10 mouse cellular contexts compared by ENCODE assay signal in the genomic region with DNA sequence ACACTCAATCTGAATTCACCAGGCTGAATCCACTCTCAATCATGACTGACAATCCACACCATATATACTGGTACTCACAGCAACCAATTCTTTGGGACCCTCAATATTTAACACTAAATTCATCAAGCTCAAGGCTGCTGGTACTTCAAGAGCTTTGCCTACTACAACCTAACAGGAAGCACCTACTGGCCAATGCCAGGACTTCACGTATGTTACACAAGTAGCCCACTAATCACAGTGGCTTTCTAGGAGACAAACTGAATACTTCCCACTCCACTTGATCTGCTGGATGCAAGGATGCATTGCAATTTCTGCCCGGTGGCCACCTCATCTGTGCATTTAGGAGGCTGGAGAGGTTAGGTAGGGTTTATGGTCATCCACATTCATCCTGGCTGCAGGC. TPM values are rescaled to one million over a fixed set of nuclear protein-coding genes. Genes with fewer than 3 reads are reported as not detected.
DNase-seq lines count a peak whose midpoint lies in the region; ATAC-seq and TF ChIP-seq lines count a peak whose summit lies in the region.
"Had no signal": no experiment of that assay in that cellular context is flagged by ENCODE, and none has a peak within 500 bp of the region (broad histone marks: within the 10 kb centered on the region; RNA-seq: fewer than 3 reads in every experiment).

No protein-coding gene starts in this region.

- peak overlapping the region; percentile 77; the same call in 1 of the 2 replicates for H3K4me3 ChIP-seq in forebrain, embryonic 10.5 days
- no peak overlapping the region for H3K4me3 ChIP-seq in forebrain, postnatal 0 days (ENCODE audit: low read depth, low read length)
- H3K4me3 ChIP-seq in neural tube, embryonic 11.5 days (ENCODE audit: low read depth, low read length) = no peak overlapping the region
- peak overlapping the region; percentile 87; the same call in 1 of the 2 replicates for H3K4me3 ChIP-seq in limb, embryonic 10.5 days
- H3K4me3 ChIP-seq in stomach, postnatal 0 days (ENCODE audit: low read depth, low read length) = no peak overlapping the region

- no peak for TF ChIP-seq CTCF in forebrain, postnatal 0 days (IDR thresholded peaks at IDR 0.05; ENCODE audit: low read depth)
- peak; percentile 14; the same call in 1 of the 2 replicates for TF ChIP-seq CTCF in stomach, postnatal 0 days (IDR thresholded peaks at IDR 0.05; ENCODE audit: low read depth)

- peaks cover 34% of the 10 kb centered on the region for H3K4me1 ChIP-seq in forebrain, embryonic 10.5 days
- peaks cover 23% of the 10 kb centered on the region for H3K4me1 ChIP-seq in forebrain, postnatal 0 days (ENCODE audit: insufficient read depth)
- H3K4me1 ChIP-seq in neural tube, embryonic 11.5 days (ENCODE audit: control insufficient read depth, insufficient read depth, low read length) = peaks cover 21% of the 10 kb centered on the region; the same call in 1 of the 2 replicates
- H3K4me1 ChIP-seq in limb, embryonic 10.5 days = peaks cover 27% of the 10 kb centered on the region
- H3K4me1 ChIP-seq in stomach, postnatal 0 days (replicated peaks; ENCODE audit: control insufficient read depth, insufficient read depth) = peaks cover 7% of the 10 kb centered on the region

- no peak for TF ChIP-seq EP300 in stomach, postnatal 0 days (optimal IDR thresholded peaks at IDR 0.05)

- H3K27ac ChIP-seq in forebrain, embryonic 10.5 days = no peak overlapping the region
- H3K27ac ChIP-seq in forebrain, postnatal 0 days (ENCODE audit: low read depth, low read length) = no peak overlapping the region
- no peak overlapping the region for H3K27ac ChIP-seq in neural tube, embryonic 11.5 days (ENCODE audit: low read depth, low read length)
- no peak overlapping the region for H3K27ac ChIP-seq in limb, embryonic 10.5 days
- H3K27ac ChIP-seq in stomach, postnatal 0 days (replicated peaks) = no peak overlapping the region

- 90% methylated on average over 2 of the region's 2 CpGs for WGBS in forebrain, embryonic 10.5 days
- WGBS in forebrain, postnatal 0 days = 75% methylated on average over 2 of the region's 2 CpGs
- WGBS in neural tube, embryonic 11.5 days = 84% methylated on average over 2 of the region's 2 CpGs
- WGBS in limb, embryonic 10.5 days = 83% methylated on average over 2 of the region's 2 CpGs
- WGBS in stomach, postnatal 0 days = 69% methylated on average over 2 of the region's 2 CpGs

- no peaks in the 10 kb centered on the region for H3K9me3 ChIP-seq in forebrain, embryonic 10.5 days
- no peaks in the 10 kb centered on the region for H3K9me3 ChIP-seq in forebrain, postnatal 0 days (ENCODE audit: low read length)
- no peaks in the 10 kb centered on the region for H3K9me3 ChIP-seq in neural tube, embryonic 11.5 days (ENCODE audit: control insufficient read depth, low read length)
- H3K9me3 ChIP-seq in limb, embryonic 10.5 days (replicated peaks) = no peaks in the 10 kb centered on the region
- H3K9me3 ChIP-seq in stomach, postnatal 0 days (ENCODE audit: control insufficient read depth, low read length) = no peaks in the 10 kb centered on the region

- DNase-seq in forebrain, embryonic 10.5 days (ENCODE audit: extremely low spot score, low spot score) = no peak
- DNase-seq in forebrain, postnatal 0 days = no peak
- no peak for DNase-seq in neural tube, embryonic 11.5 days (ENCODE audit: low spot score)
- no peak for DNase-seq in neural tube, embryonic 10.5 days (ENCODE audit: extremely low spot score, low spot score)
- DNase-seq in limb, embryonic 10.5 days (ENCODE audit: low spot score) = no peak
- no peak for DNase-seq in stomach, postnatal 0 days (ENCODE audit: low spot score)
- DNase-seq in layer of hippocampus, postnatal 25 days (ENCODE audit: extremely low spot score in 1 of 2, low spot score in 1 of 2) = no peak
- DNase-seq: adrenal gland, postnatal 36 days; thymus, adult 18-20 months had no signal

- H3K27me3 ChIP-seq in forebrain, embryonic 10.5 days (ENCODE audit: poor library complexity, severe bottlenecking) = no peaks in the 10 kb centered on the region
- H3K27me3 ChIP-seq in forebrain, postnatal 0 days (ENCODE audit: insufficient read depth, low read length) = no peaks in the 10 kb centered on the region
- H3K27me3 ChIP-seq in neural tube, embryonic 11.5 days (ENCODE audit: control insufficient read depth, insufficient read depth, low read length) = no peaks in the 10 kb centered on the region
- no peaks in the 10 kb centered on the region for H3K27me3 ChIP-seq in limb, embryonic 10.5 days (ENCODE audit: low read depth, poor library complexity, severe bottlenecking)
- no peaks in the 10 kb centered on the region for H3K27me3 ChIP-seq in stomach, postnatal 0 days (ENCODE audit: control insufficient read depth, insufficient read depth, low read length)

- H3K4me2 ChIP-seq in forebrain, postnatal 0 days (ENCODE audit: low read depth) = no peak overlapping the region
- H3K4me2 ChIP-seq in neural tube, embryonic 11.5 days (ENCODE audit: low read depth) = peak overlapping the region; percentile 14; the same call in 1 of the 2 replicates
- no peak overlapping the region for H3K4me2 ChIP-seq in stomach, postnatal 0 days (replicated peaks; ENCODE audit: low read depth)

- peaks cover 53% of the 10 kb centered on the region for H3K36me3 ChIP-seq in forebrain, embryonic 10.5 days (replicated peaks)
- H3K36me3 ChIP-seq in forebrain, postnatal 0 days (ENCODE audit: insufficient read depth) = peaks cover 20% of the 10 kb centered on the region
- peaks cover 7% of the 10 kb centered on the region for H3K36me3 ChIP-seq in neural tube, embryonic 11.5 days (ENCODE audit: control insufficient read depth, insufficient read depth, low read length)
- H3K36me3 ChIP-seq in limb, embryonic 10.5 days = peaks cover 55% of the 10 kb centered on the region
- peaks cover 9% of the 10 kb centered on the region for H3K36me3 ChIP-seq in stomach, postnatal 0 days (ENCODE audit: control insufficient read depth, insufficient read depth, low read length)

- no peak overlapping the region for H3K9ac ChIP-seq in forebrain, postnatal 0 days
- H3K9ac ChIP-seq in neural tube, embryonic 11.5 days (ENCODE audit: low read length) = no peak overlapping the region
- H3K9ac ChIP-seq in stomach, postnatal 0 days (ENCODE audit: low read length) = no peak overlapping the region

- no peak for ATAC-seq in forebrain, postnatal 0 days
- no peak for ATAC-seq in neural tube, embryonic 11.5 days (ENCODE audit: insufficient read depth, low FRiP score, low TSS enrichment)
- ATAC-seq in stomach, postnatal 0 days (ENCODE audit: low FRiP score, low TSS enrichment) = no peak
- no peak for ATAC-seq in erythroid progenitor cell, adult 5-6 weeks (replicated peaks; ENCODE audit: low FRiP score, poor library complexity, severe bottlenecking)

RNA-seq across cellular contexts. Expression of gene Pdia4, which starts 3.0 kb away (rescaled TPM):
- 275 and 311 TPM in 2 replicates for polyA plus RNA-seq in forebrain, embryonic 10.5 days (2016; fragmentation: Nextera tagmentation; extraction: Ambion mirVana)
- total RNA-seq in forebrain, postnatal 0 days (2014; rRNA removed) = 97.7 and 104 TPM in 2 replicates
- 70.5 and 83.7 TPM in 2 replicates for polyA plus RNA-seq in forebrain, postnatal 0 days (2015; fragmentation: Nextera tagmentation; extraction: Ambion mirVana)
- 273 and 304 TPM in 2 replicates for polyA plus RNA-seq in neural tube, embryonic 11.5 days (2014; fragmentation: Nextera tagmentation; extraction: Ambion mirVana)
- polyA plus RNA-seq in limb, embryonic 10.5 days (2016; fragmentation: Nextera tagmentation; extraction: Ambion mirVana) = 284 and 298 TPM in 2 replicates
- 169 and 180 TPM in 2 replicates for polyA plus RNA-seq in stomach, postnatal 0 days (2015; fragmentation: Nextera tagmentation; extraction: Ambion mirVana)
- 10 to 100 TPM; 53.5 to 67.5 TPM for total RNA-seq in layer of hippocampus, postnatal 25 days (2021)
- 16.9 and 31.9 TPM in 2 replicates for total RNA-seq in erythroid progenitor cell, adult 5-6 weeks (2015; ENCODE audit: low replicate concordance)
- total RNA-seq in erythroid progenitor cell, adult 5-6 weeks (2017; ENCODE audit: low replicate concordance) = 28.1 and 34.0 TPM in 2 replicates

RNA-seq across cellular contexts. Expression of gene Zfp786, which starts 20.5 kb away (rescaled TPM):
- polyA plus RNA-seq in forebrain, embryonic 10.5 days (2016; fragmentation: Nextera tagmentation; extraction: Ambion mirVana) = 6.9 and 7.8 TPM in 2 replicates
- total RNA-seq in forebrain, postnatal 0 days (2014; rRNA removed) = 22.2 and 23.8 TPM in 2 replicates
- 5.1 and 5.5 TPM in 2 replicates for polyA plus RNA-seq in forebrain, postnatal 0 days (2015; fragmentation: Nextera tagmentation; extraction: Ambion mirVana)
- 5.9 and 6.9 TPM in 2 replicates for polyA plus RNA-seq in neural tube, embryonic 11.5 days (2014; fragmentation: Nextera tagmentation; extraction: Ambion mirVana)
- polyA plus RNA-seq in limb, embryonic 10.5 days (2016; fragmentation: Nextera tagmentation; extraction: Ambion mirVana) = 5.7 and 5.8 TPM in 2 replicates
- polyA plus RNA-seq in stomach, postnatal 0 days (2015; fragmentation: Nextera tagmentation; extraction: Ambion mirVana) = 1.0 and 1.1 TPM in 2 replicates
- 1 to 10 TPM; 3.8 to 4.9 TPM for total RNA-seq in layer of hippocampus, postnatal 25 days (2021)
- total RNA-seq in erythroid progenitor cell, adult 5-6 weeks (2015; ENCODE audit: low replicate concordance) = not detected in 2 replicates
- not detected in 2 replicates for total RNA-seq in erythroid progenitor cell, adult 5-6 weeks (2017; ENCODE audit: low replicate concordance)

RNA-seq across cellular contexts. Expression of gene Zfp398, which starts 25.3 kb away (rescaled TPM):
- polyA plus RNA-seq in forebrain, embryonic 10.5 days (2016; fragmentation: Nextera tagmentation; extraction: Ambion mirVana) = 8.2 and 8.9 TPM in 2 replicates
- 23.5 and 28.2 TPM in 2 replicates for total RNA-seq in forebrain, postnatal 0 days (2014; rRNA removed)
- 7.1 and 11.1 TPM in 2 replicates for polyA plus RNA-seq in forebrain, postnatal 0 days (2015; fragmentation: Nextera tagmentation; extraction: Ambion mirVana)
- polyA plus RNA-seq in neural tube, embryonic 11.5 days (2014; fragmentation: Nextera tagmentation; extraction: Ambion mirVana) = 9.9 TPM in 2 replicates
- polyA plus RNA-seq in limb, embryonic 10.5 days (2016; fragmentation: Nextera tagmentation; extraction: Ambion mirVana) = 7.1 and 9.1 TPM in 2 replicates
- polyA plus RNA-seq in stomach, postnatal 0 days (2015; fragmentation: Nextera tagmentation; extraction: Ambion mirVana) = 3.8 and 4.0 TPM in 2 replicates
- 10 to 100 TPM; 18.5 to 23.5 TPM for total RNA-seq in layer of hippocampus, postnatal 25 days (2021)
- 1.1 and 4.2 TPM in 2 replicates for total RNA-seq in erythroid progenitor cell, adult 5-6 weeks (2015; ENCODE audit: low replicate concordance)
- 1.6 and 2.1 TPM in 2 replicates for total RNA-seq in erythroid progenitor cell, adult 5-6 weeks (2017; ENCODE audit: low replicate concordance)

Comparison
In these comparisons a context has a peak if more than half of its experiments do, and no peak if none do; other contexts are left out.
1. H3K4me3 ChIP-seq: peak in forebrain, embryonic 10.5 days (single experiment) and limb, embryonic 10.5 days (single experiment); none in forebrain, postnatal 0 days (single experiment), neural tube, embryonic 11.5 days (single experiment) and stomach, postnatal 0 days (single experiment).